Mouse (Mus musculus) 416B (cell line): ENCODE measurements around the gene Mageb4.
A peak's percentile ranks its signal among the peaks of the same experiment; 100 is the strongest.
"Not testable (repeated sequence)": the region's sequence is repeated elsewhere in the genome, so short reads cannot be mapped to it uniquely, and the experiment has no call there.

Experiments
- DNase-seq: peaks from one replicate; pipeline ENCODE4 v3.0.0; 2011; ENCODE audit warnings: low read depth

The Mageb4 gene

GRCm38 (mm10) chrX:86304993-86305392 lies at the start of gene Mageb4:
TSS of gene Mageb4 (minus strand) at chrX:86305093.
- not testable (repeated sequence) for DNase-seq

GRCm38 (mm10) chrX:86284597-86284996 lies 20.3 kb downstream of the Mageb4 start:
- DNase-seq: not testable (repeated sequence)

- not testable (repeated sequence) for DNase-seq
Measured at GRCm38 (mm10) chrX:86245950-86246349, 58.9 kb downstream of the Mageb4 start.

- DNase-seq: peak; percentile 0
Measured at GRCm38 (mm10) chrX:86237246-86237645, 67.6 kb downstream of the Mageb4 start.
